Mouse (Mus musculus): ENCODE results near the gene AL607142.1. TPM values are rescaled to one million over a fixed set of nuclear protein-coding genes. Genes with fewer than 3 reads are reported as not detected.

Gene AL607142.1
- polyA plus RNA-seq (2017; shearing (Covaris generic)): 10.5 TPM

GRCm38 (mm10) chr4:120064696-120065095, at the start of gene AL607142.1:
Gene AL607142.1, plus strand, starts transcription at chr4:120064996.

Other genes with a start within 250 kb of the AL607142.1 start
- not detected for gene Edn2, start 96.2 kb downstream of the AL607142.1 start, polyA plus RNA-seq (2017; shearing (Covaris generic))
- gene Foxo6, start 222.4 kb downstream of the AL607142.1 start, polyA plus RNA-seq (2017; shearing (Covaris generic)): not detected